Mouse (Mus musculus) heart, postnatal 14 days (tissue): ENCODE data around the gene Slc1a7. TPM values are rescaled to one million over a fixed set of nuclear protein-coding genes. Genes with fewer than 3 reads are reported as not detected.

Experiments used
- DNase-seq, 2 experiments: peaks; one replicate each; pipeline ENCODE4 v3.0.0; 2021 to 2022
- intact Hi-C: fragments of 180-260 bp; cut with DNase I; formaldehyde crosslinking; loops from one replicate; pipeline ENCODE4 v1.15.1; 2025
- long read RNA-seq, 2 experiments: library from polyadenylated mRNA; stranded (forward); transcript quantifications; one replicate each; pipeline ENCODE4 v2.0.0; 2021
- total RNA-seq, 2 experiments: library from RNA; stranded (reverse); gene quantifications; 2 replicates each; pipeline ENCODE4 v1.2.3; 2021

Gene Slc1a7
- under 1 TPM; 0.07 to 0.14 TPM for total RNA-seq
- long read RNA-seq, experiment 1, partial matches to known transcripts, result 0 of 1 reads
- long read RNA-seq, experiment 1, other reads (novel, unspliced or antisense), result 0 of 1 reads
- long read RNA-seq, experiment 2, partial matches to known transcripts, result 1 of 1 reads
- long read RNA-seq, experiment 2, other reads (novel, unspliced or antisense), result 0 of 1 reads

DNA sequence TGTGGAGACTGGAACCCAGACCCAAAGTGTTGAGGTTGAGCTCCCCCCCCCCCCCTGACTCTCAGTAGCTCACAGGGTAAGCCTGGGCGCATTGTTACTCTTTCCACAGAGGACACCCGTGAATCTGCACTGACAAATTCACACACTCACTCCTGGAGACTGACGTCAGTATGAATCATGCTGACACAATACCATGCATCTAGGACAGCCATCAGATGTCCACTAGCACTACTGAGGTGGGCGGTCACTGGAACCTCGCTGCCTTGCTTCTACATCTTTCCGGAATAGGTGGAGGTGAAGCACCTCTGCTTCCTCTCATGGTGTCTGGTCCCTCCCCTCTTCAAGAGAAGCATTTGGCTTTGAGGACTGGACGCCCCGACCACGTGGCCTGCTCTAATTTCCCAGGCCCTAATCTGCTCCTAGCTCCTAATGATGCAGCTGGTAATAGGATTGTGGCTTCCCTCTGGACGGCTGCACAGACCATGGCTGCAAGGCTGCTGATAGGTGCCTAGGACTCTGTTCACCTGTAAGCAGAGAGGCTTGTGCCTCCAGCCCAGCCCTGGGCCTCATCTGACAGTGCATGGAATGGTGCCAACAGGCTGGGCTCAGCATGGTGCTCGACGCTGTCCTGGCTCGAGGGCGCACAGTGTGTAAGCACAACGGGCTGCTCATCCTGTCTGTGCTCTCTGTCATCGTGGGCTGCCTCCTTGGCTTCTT, at the start of gene Slc1a7:
TSS of gene Slc1a7 (plus strand) at position 367 of the 717 bp plus-strand sequence.
- no peak for DNase-seq

DNA sequence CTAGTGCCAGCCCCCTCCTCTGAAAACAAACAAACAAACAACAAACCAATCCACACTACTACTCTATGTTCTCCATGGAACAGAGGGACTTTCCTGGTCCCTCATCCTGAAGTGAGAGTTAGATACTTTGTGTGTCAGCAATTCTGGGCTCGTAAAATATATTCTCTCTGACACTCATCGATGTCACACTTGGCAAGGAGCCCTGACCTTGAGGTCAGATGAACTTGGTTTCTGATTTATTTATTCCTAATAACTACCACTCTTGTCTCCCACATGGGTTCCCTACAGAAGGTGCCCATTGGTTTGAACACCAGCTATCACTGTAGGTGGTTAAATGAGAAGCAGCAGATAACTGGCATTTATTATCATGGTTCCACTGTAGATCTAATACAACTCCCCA, 47.8 kb upstream of the Slc1a7 start:
- DNase-seq, result peak in 1 of 2 experiments; percentile 11
- intact Hi-C loops, result loop anchor here (10.0 kb wide), 1 partner anchor 404 kb away; the partner anchor contains the start of gene Coa7

More for the DNA sequence above, at the start of gene Slc1a7:
- intact Hi-C loops, result no loop called here

DNA sequence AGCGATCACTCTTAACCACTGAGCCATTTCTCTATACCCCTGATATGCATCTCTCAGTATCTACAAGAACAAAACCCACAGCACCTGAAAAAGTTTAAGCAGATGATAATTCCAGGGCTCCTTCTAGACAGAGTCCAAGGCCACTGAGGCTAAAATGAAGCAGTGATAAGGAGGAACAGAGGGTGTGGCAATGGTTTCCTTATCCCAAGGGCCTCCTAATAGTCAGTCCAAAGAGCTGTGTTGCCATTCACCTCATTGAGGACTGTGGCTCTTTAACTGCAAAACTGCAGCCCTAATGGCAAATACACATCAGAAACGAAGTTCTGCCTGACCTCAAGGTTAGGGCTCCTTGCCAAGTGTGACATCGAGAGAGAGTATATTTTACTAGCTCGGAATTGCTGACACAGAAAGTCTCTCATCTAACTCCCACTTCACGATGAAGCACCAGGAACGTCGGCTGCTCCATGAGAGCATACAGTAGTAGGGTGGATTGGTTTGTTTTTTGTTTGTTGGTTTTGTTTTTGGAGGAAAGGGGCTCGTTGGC, 46.9 kb upstream of the Slc1a7 start:
- DNase-seq, result peak; percentile 20 to 70
- intact Hi-C loops, result loop anchor here (10.0 kb wide), 1 partner anchor 404 kb away; the partner anchor contains the start of gene Coa7

GRCm38 (mm10) chr4:107921952-107922351, 46.2 kb upstream of the Slc1a7 start:
- peak; percentile 24 to 39 for DNase-seq
- intact Hi-C loops, result loop anchor here (10.0 kb wide), 1 partner anchor 403 kb away; the partner anchor contains the start of gene Coa7

DNA sequence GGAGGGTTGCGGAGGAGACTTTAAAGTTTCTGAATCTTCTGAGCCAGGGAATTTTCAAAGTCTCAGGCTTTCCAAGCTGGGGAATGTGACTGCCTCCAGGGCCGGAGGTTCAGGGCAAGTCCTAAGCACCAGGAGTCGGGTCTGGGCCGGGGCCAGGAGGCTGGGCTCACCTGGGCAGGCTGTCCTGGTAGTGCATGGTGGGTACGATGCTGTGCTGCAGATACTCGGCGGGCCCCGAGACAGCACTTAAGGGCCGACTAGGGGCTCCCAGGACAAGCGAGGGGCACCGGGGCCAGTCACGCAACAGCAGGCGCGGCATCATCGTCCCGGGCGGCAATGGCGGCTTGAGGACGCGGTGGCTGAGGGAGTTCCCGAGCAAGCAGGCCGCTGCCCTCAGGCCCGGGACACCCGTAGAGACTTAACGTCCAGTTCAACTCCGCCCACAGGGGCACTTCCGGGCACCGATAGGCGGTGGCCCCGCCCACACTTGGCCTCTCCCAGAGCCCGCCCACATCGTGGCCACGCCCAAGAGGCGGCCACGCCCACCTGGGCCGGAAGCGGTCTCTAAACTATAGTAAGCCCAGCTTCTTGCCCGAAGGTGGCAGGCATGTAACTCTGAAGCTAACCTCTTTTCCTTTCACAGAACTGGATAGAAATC, 44.9 kb upstream of the Slc1a7 start, which contains the start of gene Cpt2:
TSS of gene Cpt2 (minus strand) at position 466 of the 658 bp plus-strand sequence.
- DNase-seq, result peak; percentile 96 to 98
- intact Hi-C loops, result loop anchor here (10.0 kb wide), 1 partner anchor 402 kb away; the partner anchor contains the start of gene Coa7

GRCm38 (mm10) chr4:107923803-107924194, 44.3 kb upstream of the Slc1a7 start:
- intact Hi-C loops, result loop anchor here (10.0 kb wide), 1 partner anchor 401 kb away; the partner anchor contains the start of gene Coa7

GRCm38 (mm10) chr4:107928269-107928668, 39.9 kb upstream of the Slc1a7 start:
- intact Hi-C loops, result loop anchor here (10.0 kb wide), 1 partner anchor 397 kb away; the partner anchor contains the start of gene Coa7
- DNase-seq, result no peak

More at GRCm38 (mm10) chr4:107923803-107924194, 44.3 kb upstream of the Slc1a7 start:
- DNase-seq, result no peak

DNA sequence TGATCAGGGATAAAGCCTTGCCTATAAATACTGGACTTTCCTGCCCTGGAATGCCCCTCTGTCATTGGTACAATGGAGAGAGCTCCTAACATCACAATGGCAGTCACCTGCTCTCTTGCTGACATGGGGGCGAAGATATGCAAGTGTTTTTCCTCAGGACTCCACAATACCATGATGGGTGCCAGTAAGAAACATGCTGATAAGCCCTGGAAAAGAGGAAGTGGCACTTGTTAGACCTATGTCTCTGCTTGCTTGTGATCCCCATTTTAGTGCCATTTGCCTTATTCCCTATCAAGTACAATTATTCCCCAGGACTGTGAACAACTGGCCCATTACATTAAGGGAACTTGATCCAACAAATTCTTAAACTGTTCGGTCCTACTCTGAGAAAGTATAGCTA, 39.4 kb upstream of the Slc1a7 start:
- intact Hi-C loops, result loop anchor here (10.0 kb wide), 1 partner anchor 396 kb away; the partner anchor contains the start of gene Coa7
- no peak for DNase-seq

DNA sequence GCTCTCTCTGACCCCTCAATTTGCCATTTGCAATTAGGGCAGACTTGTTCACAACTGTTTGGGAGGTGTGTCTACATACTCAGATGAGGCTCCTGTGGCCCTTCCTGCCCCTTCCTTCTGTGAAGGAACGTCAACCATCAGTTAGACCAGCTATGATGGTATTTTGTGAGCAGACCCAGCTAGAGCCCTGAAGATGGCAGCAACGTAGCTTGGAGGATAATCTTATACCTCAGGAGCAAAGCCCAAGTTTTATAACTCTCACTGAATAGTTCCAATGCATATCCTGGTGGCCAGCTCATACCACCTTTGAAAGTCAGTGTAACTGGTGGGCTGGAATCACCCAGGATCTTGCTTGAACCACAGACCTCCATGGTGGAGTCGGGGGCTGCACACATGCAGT, 36.7 kb upstream of the Slc1a7 start:
- no peak for DNase-seq
- intact Hi-C loops, result no loop called here

DNA sequence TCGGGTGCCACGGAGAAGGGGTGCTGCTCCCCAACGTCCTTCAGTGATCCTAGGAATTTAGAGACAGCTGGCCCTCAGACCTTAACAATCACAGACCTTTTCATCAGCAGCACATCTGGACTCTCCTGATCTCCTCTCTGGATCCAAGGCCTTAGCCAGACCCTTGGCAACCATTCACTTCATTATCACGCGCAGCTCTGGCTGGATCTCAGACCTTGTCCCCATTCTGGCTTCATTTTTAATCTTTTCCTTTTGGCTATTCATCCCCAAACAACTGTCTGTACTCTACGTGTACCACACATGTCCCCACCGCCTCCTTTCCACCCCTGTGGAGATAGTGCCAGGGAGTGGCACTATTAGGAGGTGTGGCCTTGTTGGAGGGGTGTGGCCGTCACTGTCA, 34.9 kb upstream of the Slc1a7 start:
- intact Hi-C loops, result no loop called here
- DNase-seq, result peak in 1 of 2 experiments; percentile 16

- intact Hi-C loops, result no loop called here
- no peak for DNase-seq
Observed at GRCm38 (mm10) chr4:107935254-107935653, 32.9 kb upstream of the Slc1a7 start.

GRCm38 (mm10) chr4:107937338-107937737, 30.8 kb upstream of the Slc1a7 start:
- DNase-seq, result peak; percentile 76 to 83
- intact Hi-C loops, result no loop called here

GRCm38 (mm10) chr4:107938124-107938523, 30.0 kb upstream of the Slc1a7 start:
- no peak for DNase-seq
- intact Hi-C loops, result no loop called here

DNA sequence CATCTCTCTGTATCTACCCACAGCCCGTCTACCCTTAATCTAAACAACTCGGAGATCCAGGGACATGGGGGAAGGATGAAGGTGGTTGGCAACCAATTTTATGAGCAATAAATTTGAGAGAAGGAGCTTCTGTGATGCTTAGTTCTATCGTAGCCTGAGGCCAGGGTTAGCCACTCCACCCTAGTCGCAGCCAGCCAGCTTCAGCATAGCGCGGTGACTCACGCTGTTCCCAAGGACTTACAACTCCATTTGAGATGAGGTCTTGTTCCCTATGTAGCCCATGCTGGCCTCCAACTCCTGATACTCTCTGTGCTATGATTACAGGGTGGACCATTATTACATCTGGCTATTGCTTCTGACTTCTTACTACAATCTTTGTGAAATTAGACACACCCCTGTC, 25.4 kb upstream of the Slc1a7 start:
- DNase-seq, result no peak
- intact Hi-C loops, result loop anchor here (5.0 kb wide), 1 partner anchor 385 kb away; the partner anchor contains the start of gene Coa7

GRCm38 (mm10) chr4:107944141-107944540, 24.0 kb upstream of the Slc1a7 start:
- intact Hi-C loops, result loop anchor here (5.0 kb wide), 1 partner anchor 383 kb away; the partner anchor contains the start of gene Coa7
- DNase-seq, result peak; percentile 31 to 34

GRCm38 (mm10) chr4:107949918-107950317, 18.2 kb upstream of the Slc1a7 start:
- DNase-seq, result no peak
- intact Hi-C loops, result loop anchor here (5.0 kb wide), 1 partner anchor 82 kb away; no protein-coding TSS in a partner anchor

- intact Hi-C loops, result loop anchor here (5.0 kb wide), 1 partner anchor 79 kb away; no protein-coding TSS in a partner anchor
- DNase-seq, result no peak
Observed at GRCm38 (mm10) chr4:107952845-107953244, 15.3 kb upstream of the Slc1a7 start.

GRCm38 (mm10) chr4:107955691-107956090, 12.4 kb upstream of the Slc1a7 start:
- intact Hi-C loops, result no loop called here
- no peak for DNase-seq

DNA sequence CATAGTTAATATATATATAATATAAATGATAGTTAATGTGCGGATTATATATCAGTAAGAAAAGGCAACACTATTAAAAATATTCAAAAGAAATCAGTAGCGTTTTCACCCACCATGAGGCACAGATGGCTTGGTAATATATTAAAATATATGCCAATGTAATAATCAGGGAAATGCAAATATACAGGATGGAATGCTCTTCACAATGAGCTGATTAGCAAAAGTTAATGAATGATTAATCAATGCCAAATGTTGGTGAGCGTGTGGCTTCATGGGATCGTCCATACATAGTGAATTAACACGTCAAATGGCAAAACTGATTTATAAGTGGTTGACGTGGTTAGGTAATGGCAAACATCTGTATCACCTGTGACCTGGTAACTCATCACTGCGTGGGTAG, 9.6 kb upstream of the Slc1a7 start:
- intact Hi-C loops, result no loop called here
- DNase-seq, result no peak

GRCm38 (mm10) chr4:107962044-107962732, 5.9 kb upstream of the Slc1a7 start:
- DNase-seq, result peak; percentile 78 to 89
- intact Hi-C loops, result no loop called here
